Mouse (Mus musculus): ENCODE data around the gene Ttc34.

GRCm38 (mm10) chr4:154887593-154888250 is 50.5 kb downstream of the Ttc34 start:
- TF ChIP-seq CTCF (IDR thresholded peaks at IDR 0.05; ENCODE audit: borderline replicate concordance, control insufficient read depth, extremely low read depth, insufficient read depth, low read length, poor library complexity): no peak
- no peak for TF ChIP-seq POLR2A (IDR thresholded peaks at IDR 0.05; ENCODE audit: control insufficient read depth, extremely low read depth, insufficient read depth, low read length, poor library complexity)
